In the genomic region with DNA sequence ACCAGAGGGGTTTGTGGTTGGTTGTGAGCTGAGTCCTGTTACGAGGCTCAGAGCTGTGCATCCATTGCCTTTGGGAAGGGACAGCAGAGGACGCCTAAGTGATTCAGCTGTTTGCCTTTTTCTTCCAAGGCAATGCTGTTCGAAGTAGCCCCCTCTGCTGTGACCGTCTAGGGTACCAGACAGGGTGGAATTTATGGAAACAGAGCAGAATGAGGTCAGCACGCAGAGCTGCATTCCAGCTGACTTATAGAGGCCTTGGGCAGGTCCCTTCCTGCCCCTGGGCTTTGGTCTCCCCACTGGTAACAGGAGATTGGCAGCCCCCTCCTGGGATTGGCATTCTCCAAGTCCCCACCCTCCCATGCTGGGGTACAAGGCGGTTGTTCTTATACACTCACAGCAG, we compare ENCODE assay signal across 24 mouse cellular contexts. TPM values are rescaled to one million over a fixed set of nuclear protein-coding genes. Genes with fewer than 3 reads are reported as not detected.
A peak's percentile ranks its signal among the peaks of the same experiment; 100 is the strongest.
DNase-seq lines count a peak whose midpoint lies in the region; ATAC-seq and TF ChIP-seq lines count a peak whose summit lies in the region.
"Had no signal": no experiment of that assay in that cellular context is flagged by ENCODE, and none has a peak within 500 bp of the region (broad histone marks: within the 10 kb centered on the region; RNA-seq: fewer than 3 reads in every experiment).

No protein-coding gene starts in this region.

- H3K27me3 ChIP-seq in lung, postnatal 0 days (replicated peaks; ENCODE audit: insufficient read depth, low read length): no peaks in the 10 kb centered on the region
- peaks cover 20% of the 10 kb centered on the region for H3K27me3 ChIP-seq in embryonic facial prominence, embryonic 14.5 days (replicated peaks; ENCODE audit: control insufficient read depth, insufficient read depth, low read length)

- intact Hi-C loops in gastrocnemius, postnatal 14 days (cut with DNase I; ENCODE audit: low total_unique reads): no loop called here

- no peak for ATAC-seq in lung, postnatal 0 days
- peak; percentile 39; the same call in 1 of the 2 replicates for ATAC-seq in embryonic facial prominence, embryonic 14.5 days (ENCODE audit: low read depth)
- ATAC-seq: forebrain, embryonic 15.5 days; liver, postnatal 0 days had no signal

- no peak overlapping the region for H3K9ac ChIP-seq in lung, postnatal 0 days (replicated peaks; ENCODE audit: low read depth)
- H3K9ac ChIP-seq in embryonic facial prominence, embryonic 14.5 days (ENCODE audit: low read depth, low read length): no peak overlapping the region
- H3K9ac ChIP-seq: forebrain, embryonic 15.5 days; liver, postnatal 0 days had no signal

- DNase-seq in lung, postnatal 0 days (ENCODE audit: low spot score): no peak
- no peak for DNase-seq in lung, postnatal 25 days (ENCODE audit: low spot score)
- DNase-seq in NIH3T3 (ENCODE audit: low read depth): peak; percentile 62
- peak; percentile 82 for DNase-seq in embryonic facial prominence, embryonic 14.5 days (ENCODE audit: low spot score)
- DNase-seq in gastrocnemius, postnatal 14 days: no peak
- DNase-seq in cerebellum, postnatal 4 days (ENCODE audit: low spot score in 2 of 2): no peak
- no peak for DNase-seq in right cerebral cortex, postnatal 4 days
- DNase-seq: adrenal gland, postnatal 36 days; cerebellum, adult 2 months; gastrocnemius, adult 2 months; heart, adult 11 months; kidney, adult 18-20 months; kidney, postnatal 25 days; liver; liver, postnatal 0 days; thymus, postnatal 36 days had no signal

- H3K27ac ChIP-seq in lung, postnatal 0 days (ENCODE audit: low read length): peak overlapping the region; percentile 51; the same call in 1 of the 2 replicates
- peak overlapping the region; percentile 83 for H3K27ac ChIP-seq in embryonic facial prominence, embryonic 14.5 days (replicated peaks; ENCODE audit: low read depth, low read length)
- H3K27ac ChIP-seq: forebrain, embryonic 15.5 days; gastrocnemius, adult 2 months; hindbrain, embryonic 10.5 days had no signal

- no peak for TF ChIP-seq CTCF in lung, postnatal 0 days (IDR thresholded peaks at IDR 0.05)

- peaks cover 19% of the 10 kb centered on the region; the same call in 1 of the 2 replicates for H3K36me3 ChIP-seq in lung, postnatal 0 days (ENCODE audit: insufficient read depth, low read length)
- peaks cover 50% of the 10 kb centered on the region; the same call in 1 of the 2 replicates for H3K36me3 ChIP-seq in embryonic facial prominence, embryonic 14.5 days (ENCODE audit: control insufficient read depth, insufficient read depth, low read length)

- no peaks in the 10 kb centered on the region for H3K9me3 ChIP-seq in lung, postnatal 0 days (ENCODE audit: low read length)
- H3K9me3 ChIP-seq in embryonic facial prominence, embryonic 14.5 days (ENCODE audit: control insufficient read depth, low read length): no peaks in the 10 kb centered on the region
- H3K9me3 ChIP-seq: forebrain, embryonic 15.5 days; hindbrain, embryonic 10.5 days; megakaryocyte, embryonic 14.5 days had no signal

- no peak for TF ChIP-seq EP300 in lung, postnatal 0 days (IDR thresholded peaks at IDR 0.05)

- H3K4me3 ChIP-seq in lung, postnatal 0 days (ENCODE audit: low read depth, low read length): no peak overlapping the region
- H3K4me3 ChIP-seq in embryonic facial prominence, embryonic 14.5 days (ENCODE audit: low read depth, low read length): no peak overlapping the region
- H3K4me3 ChIP-seq: forebrain, embryonic 15.5 days; gastrocnemius, adult 2 months; hindbrain, embryonic 10.5 days; megakaryocyte, embryonic 14.5 days had no signal

- 69% methylated on average over 6 of the region's 6 CpGs for WGBS in lung, postnatal 0 days
- 59% methylated on average over 6 of the region's 6 CpGs for WGBS in embryonic facial prominence, embryonic 14.5 days

- peaks cover 6% of the 10 kb centered on the region for H3K4me1 ChIP-seq in lung, postnatal 0 days (ENCODE audit: insufficient read depth, low read depth, low read length)
- H3K4me1 ChIP-seq in embryonic facial prominence, embryonic 14.5 days (ENCODE audit: control insufficient read depth, insufficient read depth, low read length): no peaks in the 10 kb centered on the region

- no peak overlapping the region for H3K4me2 ChIP-seq in lung, postnatal 0 days (replicated peaks; ENCODE audit: low read depth, low read length)
- H3K4me2 ChIP-seq in embryonic facial prominence, embryonic 14.5 days (ENCODE audit: low read depth, low read length): 0 out of 2 replicates have a peak overlapping the region, but pooled peaks have one; percentile 15
- H3K4me2 ChIP-seq: forebrain, embryonic 15.5 days had no signal

RNA-seq across cellular contexts. Expression of a gene that starts 2.9 kb away (rescaled TPM):
- polyA plus RNA-seq in lung, postnatal 0 days (2015; fragmentation: Nextera tagmentation; extraction: Ambion mirVana): 23.7 and 32.4 TPM in 2 replicates
- polyA plus RNA-seq in embryonic facial prominence, embryonic 14.5 days (2014; fragmentation: Nextera tagmentation; extraction: Ambion mirVana): 129 and 135 TPM in 2 replicates
- 1 to 10 TPM; 1.4 to 1.6 TPM for total RNA-seq in gastrocnemius, postnatal 14 days (2021)

RNA-seq across cellular contexts. Expression of a gene that starts 20.7 kb away (rescaled TPM):
- 15.8 and 17.6 TPM in 2 replicates for polyA plus RNA-seq in lung, postnatal 0 days (2015; fragmentation: Nextera tagmentation; extraction: Ambion mirVana)
- polyA plus RNA-seq in embryonic facial prominence, embryonic 14.5 days (2014; fragmentation: Nextera tagmentation; extraction: Ambion mirVana): 17.3 and 18.8 TPM in 2 replicates
- total RNA-seq in gastrocnemius, postnatal 14 days (2021): 1 to 10 TPM; 5.1 to 5.4 TPM

RNA-seq across cellular contexts. Expression of a gene that starts 30.3 kb away (rescaled TPM):
- 6.7 and 7.1 TPM in 2 replicates for polyA plus RNA-seq in lung, postnatal 0 days (2015; fragmentation: Nextera tagmentation; extraction: Ambion mirVana)
- 6.3 and 8.3 TPM in 2 replicates for polyA plus RNA-seq in embryonic facial prominence, embryonic 14.5 days (2014; fragmentation: Nextera tagmentation; extraction: Ambion mirVana)
- 1 to 10 TPM; 2.3 to 4.2 TPM for total RNA-seq in gastrocnemius, postnatal 14 days (2021)

RNA-seq across cellular contexts. Expression of a gene that starts 45.1 kb away (rescaled TPM):
- polyA plus RNA-seq in lung, postnatal 0 days (2015; fragmentation: Nextera tagmentation; extraction: Ambion mirVana): 5.8 and 9.4 TPM in 2 replicates
- polyA plus RNA-seq in embryonic facial prominence, embryonic 14.5 days (2014; fragmentation: Nextera tagmentation; extraction: Ambion mirVana): 2.1 and 3.7 TPM in 2 replicates
- total RNA-seq in gastrocnemius, postnatal 14 days (2021): 10 to 100 TPM; 18.2 to 26.4 TPM

RNA-seq across cellular contexts. Expression of a gene that starts 51.7 kb away (rescaled TPM):
- 0.37 and 0.39 TPM in 2 replicates for polyA plus RNA-seq in lung, postnatal 0 days (2015; fragmentation: Nextera tagmentation; extraction: Ambion mirVana)
- not detected in 2 replicates for polyA plus RNA-seq in embryonic facial prominence, embryonic 14.5 days (2014; fragmentation: Nextera tagmentation; extraction: Ambion mirVana)
- total RNA-seq in gastrocnemius, postnatal 14 days (2021): not detected
- total RNA-seq: common myeloid progenitor, adult 5-6 weeks; gastrocnemius, adult 2 months; layer of hippocampus, postnatal 10 days; left cerebral cortex, postnatal 10 days; midbrain, postnatal 0 days had no signal
- polyA plus RNA-seq: forebrain, embryonic 15.5 days; midbrain, postnatal 0 days; neural tube, embryonic 11.5 days had no signal

Comparison
In these comparisons a context has a peak if more than half of its experiments do, and no peak if none do; other contexts are left out.
1. DNase-seq: peak in NIH3T3 (single experiment) and embryonic facial prominence, embryonic 14.5 days (single experiment); none in lung, postnatal 0 days (single experiment), lung, postnatal 25 days (single experiment), gastrocnemius, postnatal 14 days (single experiment), cerebellum, postnatal 4 days (0 of 2) and right cerebral cortex, postnatal 4 days (single experiment).